Mouse (Mus musculus) CH12.LX (cell line): ENCODE measurements around the gene Cpxm1.

ENCODE experiments used
- CHD2 ChIP-seq: IDR thresholded peaks from 2 replicates; pipeline ENCODE4 v1.6.1; 2011; ENCODE audit warnings: low read length, improper control_type of control experiment
- CTCF ChIP-seq, 2 experiments: IDR thresholded peaks in 1 of 2; conservative IDR thresholded peaks in 1 of 2; 2 replicates each; pipeline ENCODE4 v1.5.1; 2011 to 2012; ENCODE audit warnings: low read depth in 2 of 2, low read length in 2 of 2, improper control_type of control experiment in 1 of 2, inconsistent platforms in 1 of 2, mild to moderate bottlenecking in 1 of 2, moderate library complexity in 1 of 2
- E2F4 ChIP-seq: IDR thresholded peaks from 2 replicates; pipeline ENCODE4 v1.6.1; 2011; ENCODE audit warnings: low read depth, low read length, improper control_type of control experiment; ENCODE audit not compliant: insufficient replicate concordance
- MEF2A ChIP-seq: IDR thresholded peaks from 2 replicates; pipeline ENCODE4 v1.6.1; 2014; ENCODE audit warnings: low read depth, mild to moderate bottlenecking, inconsistent platforms, low read length, improper control_type of control experiment, borderline replicate concordance
- MXI1 ChIP-seq: IDR thresholded peaks from 2 replicates; pipeline ENCODE4 v1.6.1; 2011; ENCODE audit warnings: mild to moderate bottlenecking, low read depth, low read length, improper control_type of control experiment
- POLR2A ChIP-seq: IDR thresholded peaks from 2 replicates; pipeline ENCODE4 v1.6.1; 2011; ENCODE audit warnings: low read depth, mild to moderate bottlenecking, improper control_type of control experiment, low read length
- POLR2AphosphoS2 ChIP-seq: IDR thresholded peaks from 2 replicates; pipeline ENCODE4 v1.6.1; 2011; ENCODE audit warnings: low read depth, low read length, improper control_type of control experiment
- ZC3H11A ChIP-seq: IDR thresholded peaks from 2 replicates; pipeline ENCODE4 v1.6.1; 2012; ENCODE audit warnings: low read depth, mild to moderate bottlenecking, inconsistent platforms, low read length, improper control_type of control experiment
- ZMIZ1 ChIP-seq: IDR thresholded peaks from 2 replicates; pipeline ENCODE4 v1.6.1; 2012; ENCODE audit warnings: low read depth, mild to moderate bottlenecking, inconsistent platforms, low read length, improper control_type of control experiment

- TF ChIP-seq POLR2A: no peak
- no peak for TF ChIP-seq MEF2A
- TF ChIP-seq E2F4: no peak
- TF ChIP-seq ZMIZ1: no peak
- no peak for TF ChIP-seq CHD2
- TF ChIP-seq CTCF (conservative IDR thresholded peaks at IDR 0.05 in 1 of 2, IDR thresholded peaks at IDR 0.05 in 1 of 2; ENCODE audit: low read depth in 2 of 2, low read length in 2 of 2): no peak
- TF ChIP-seq MXI1: no peak
- TF ChIP-seq ZC3H11A: no peak
- no peak for TF ChIP-seq POLR2AphosphoS2
These were observed 13.5 kb downstream of the Cpxm1 start for GRCm38 (mm10) chr2:130383895-130384294.
